Mouse (Mus musculus): ENCODE measurements around the gene Gba. TPM values are rescaled to one million over a fixed set of nuclear protein-coding genes. Genes with fewer than 3 reads are reported as not detected.

Gba gene
- total RNA-seq, 2 experiments from 2014 or later, result 66.2 to 68.0 TPM

DNA sequence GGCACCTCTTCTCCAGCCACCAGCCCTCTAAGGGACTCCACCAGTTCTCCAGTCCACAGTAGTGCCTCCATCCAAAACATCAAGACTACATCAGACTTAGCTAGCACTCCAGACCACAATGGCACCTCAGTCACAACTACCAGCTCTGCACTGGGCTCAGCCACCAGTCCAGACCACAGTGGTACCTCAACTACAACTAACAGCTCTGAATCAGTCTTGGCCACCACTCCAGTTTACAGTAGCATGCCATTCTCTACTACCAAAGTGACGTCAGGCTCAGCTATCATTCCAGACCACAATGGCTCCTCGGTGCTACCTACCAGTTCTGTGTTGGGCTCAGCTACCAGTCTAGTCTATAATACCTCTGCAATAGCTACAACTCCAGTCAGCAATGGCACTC is 27.8 kb downstream of the Gba start:
- no peak for DNase-seq (ENCODE audit: extremely low spot score in 1 of 2, low spot score in 2 of 2)
- intact Hi-C loops (cut with DNase I), result no loop called here

DNA sequence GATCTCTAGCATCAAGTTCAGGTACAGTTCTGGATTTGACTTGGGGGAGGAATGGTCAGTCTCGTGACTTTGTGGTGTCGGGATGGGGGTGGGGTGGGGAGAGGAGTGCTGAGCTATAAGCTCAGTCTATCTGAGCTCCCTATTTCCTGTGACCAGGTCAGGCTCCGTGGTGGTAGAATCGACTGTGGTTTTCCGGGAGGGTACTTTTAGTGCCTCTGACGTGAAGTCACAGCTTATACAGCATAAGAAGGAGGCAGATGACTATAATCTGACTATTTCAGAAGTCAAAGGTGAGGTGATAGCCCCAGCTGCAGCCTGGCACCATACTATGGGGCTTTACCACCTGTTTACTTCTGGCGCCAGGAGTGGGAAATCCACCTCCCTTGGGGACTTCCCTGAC is 28.6 kb downstream of the Gba start:
- intact Hi-C loops (cut with DNase I), result no loop called here
- DNase-seq (ENCODE audit: extremely low spot score in 1 of 2, low spot score in 2 of 2), result no peak

DNA sequence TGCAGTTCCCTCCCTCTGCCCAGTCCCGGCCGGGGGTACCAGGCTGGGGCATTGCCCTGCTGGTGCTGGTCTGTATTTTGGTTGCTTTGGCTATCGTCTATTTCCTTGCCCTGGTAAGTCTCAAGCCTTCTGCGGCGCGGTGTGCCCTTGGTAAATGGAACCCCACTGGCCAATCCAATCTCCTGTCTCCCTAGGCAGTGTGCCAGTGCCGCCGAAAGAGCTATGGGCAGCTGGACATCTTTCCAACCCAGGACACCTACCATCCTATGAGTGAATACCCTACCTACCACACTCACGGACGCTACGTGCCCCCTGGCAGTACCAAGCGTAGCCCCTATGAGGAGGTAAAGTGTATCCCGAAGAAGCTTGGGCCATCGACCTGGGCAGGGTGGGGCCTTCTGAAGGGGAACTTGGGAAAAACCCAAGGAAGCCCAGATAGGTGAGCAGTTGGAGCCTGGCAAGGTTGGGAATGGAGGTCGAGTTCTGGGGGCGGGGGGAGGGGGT is 29.1 kb downstream of the Gba start:
- intact Hi-C loops (cut with DNase I), result no loop called here
- DNase-seq (ENCODE audit: extremely low spot score in 1 of 2, low spot score in 2 of 2), result peak in 1 of 2 experiments; percentile 45

- peak in 1 of 2 experiments; percentile 37 for DNase-seq (ENCODE audit: extremely low spot score in 1 of 2, low spot score in 2 of 2)
- intact Hi-C loops (cut with DNase I), result no loop called here
These were observed 29.9 kb downstream of the Gba start for GRCm38 (mm10) chr3:89232614-89233013.

DNA sequence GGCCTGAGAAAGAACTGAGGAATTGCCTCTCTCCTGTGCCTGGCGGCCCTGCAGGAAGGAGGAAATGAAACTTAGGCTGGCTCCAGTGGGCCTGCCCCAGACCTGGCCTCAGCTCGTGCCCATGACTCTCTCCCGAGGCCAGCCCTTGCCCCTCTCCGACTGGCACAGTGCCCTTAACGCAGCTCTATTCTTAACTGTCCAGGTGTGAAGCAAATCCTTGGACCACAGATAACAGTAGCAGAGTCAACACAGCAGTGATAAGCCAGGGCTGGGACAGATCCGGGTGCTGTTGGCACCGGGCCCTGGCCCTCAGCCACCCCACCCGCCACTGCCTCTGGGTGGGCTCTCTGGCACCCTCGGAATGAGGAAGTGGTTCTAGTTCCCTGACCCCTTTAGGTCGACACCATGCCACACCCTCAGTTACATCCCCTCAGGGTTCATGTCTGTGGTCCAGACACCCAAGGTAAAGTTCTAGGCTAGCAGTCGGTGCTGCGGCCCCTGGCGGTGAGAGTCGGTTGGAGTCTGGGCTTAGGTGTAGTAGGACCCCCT is 30.9 kb downstream of the Gba start:
- intact Hi-C loops (cut with DNase I), result no loop called here
- DNase-seq (ENCODE audit: extremely low spot score in 1 of 2, low spot score in 2 of 2), result peak in 1 of 2 experiments; percentile 49

- intact Hi-C loops (cut with DNase I), result no loop called here
- no peak for DNase-seq (ENCODE audit: extremely low spot score in 1 of 2, low spot score in 2 of 2)
These were observed 33.8 kb downstream of the Gba start for GRCm38 (mm10) chr3:89236516-89236915.

DNA sequence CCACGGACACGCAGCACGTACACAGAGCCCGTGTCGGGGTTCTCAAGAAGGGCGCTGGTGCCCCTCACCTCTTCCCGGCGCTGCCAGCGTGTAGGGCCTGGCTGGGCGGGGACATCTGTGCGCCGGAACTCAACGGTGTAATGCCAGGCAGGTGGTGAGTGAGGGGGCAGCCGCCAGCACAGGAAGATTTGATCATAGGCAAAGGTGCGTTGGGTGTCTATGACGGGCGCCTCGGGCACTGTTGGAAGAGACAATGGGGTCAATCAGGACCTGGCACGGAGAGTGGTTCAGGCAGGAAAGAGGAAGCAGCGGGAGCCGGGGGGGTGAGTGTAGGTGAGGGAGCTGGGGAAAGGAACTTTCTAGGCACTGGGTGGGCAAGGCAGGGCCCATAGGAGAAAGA is 35.0 kb downstream of the Gba start:
- no peak for DNase-seq (ENCODE audit: extremely low spot score in 1 of 2, low spot score in 2 of 2)
- intact Hi-C loops (cut with DNase I), result no loop called here

DNA sequence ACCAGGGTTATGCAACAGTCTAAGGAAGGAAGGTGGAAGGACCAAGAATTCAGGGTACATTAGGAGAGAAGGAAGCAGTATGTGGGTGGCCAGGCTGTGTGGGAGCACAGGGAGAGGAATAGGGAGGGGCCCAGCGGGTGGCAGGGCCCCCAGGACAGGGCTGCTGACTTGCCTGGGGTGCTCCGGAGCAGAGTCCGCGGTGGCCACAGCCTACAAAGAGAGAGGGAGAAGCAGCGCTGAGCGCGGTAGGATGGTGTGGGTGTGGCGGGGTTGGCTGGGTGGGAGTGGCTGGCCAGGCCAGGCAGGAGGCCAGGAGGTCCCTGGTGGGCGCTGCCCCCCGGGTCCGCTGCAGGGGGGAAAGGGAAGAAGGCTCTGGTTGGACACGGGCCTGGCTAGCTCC is 35.8 kb downstream of the Gba start:
- no peak for DNase-seq (ENCODE audit: extremely low spot score in 1 of 2, low spot score in 2 of 2)
- intact Hi-C loops (cut with DNase I), result no loop called here

DNA sequence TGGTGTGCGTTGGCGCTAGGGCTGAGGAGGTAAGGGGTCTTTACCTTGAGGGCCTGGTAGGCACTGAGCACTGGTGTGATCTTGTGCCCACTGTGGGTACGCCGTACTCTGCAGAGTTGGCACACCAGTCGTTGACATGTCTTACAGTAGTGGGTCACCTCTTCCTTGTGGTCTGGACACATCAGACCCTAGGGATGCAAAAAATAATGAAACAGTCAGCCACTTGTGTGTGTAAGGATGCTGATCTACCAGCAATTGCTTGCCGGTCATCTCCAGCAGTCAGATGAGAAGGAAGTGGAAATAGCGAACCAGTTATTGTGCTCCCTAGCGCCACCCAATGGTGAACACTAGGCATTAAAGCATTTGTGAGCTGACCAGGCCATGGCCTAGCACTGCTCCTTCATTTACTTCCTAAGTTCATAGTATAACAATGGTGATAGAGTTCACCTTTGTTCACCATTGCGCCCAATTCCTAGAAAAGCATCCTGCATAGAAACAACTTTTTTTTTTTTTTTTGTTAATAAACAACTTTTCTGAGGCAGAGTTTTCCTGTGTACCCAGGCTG is 39.7 kb downstream of the Gba start:
- DNase-seq (ENCODE audit: extremely low spot score in 1 of 2, low spot score in 2 of 2), result peak in 1 of 2 experiments; percentile 78
- intact Hi-C loops (cut with DNase I), result no loop called here

DNA sequence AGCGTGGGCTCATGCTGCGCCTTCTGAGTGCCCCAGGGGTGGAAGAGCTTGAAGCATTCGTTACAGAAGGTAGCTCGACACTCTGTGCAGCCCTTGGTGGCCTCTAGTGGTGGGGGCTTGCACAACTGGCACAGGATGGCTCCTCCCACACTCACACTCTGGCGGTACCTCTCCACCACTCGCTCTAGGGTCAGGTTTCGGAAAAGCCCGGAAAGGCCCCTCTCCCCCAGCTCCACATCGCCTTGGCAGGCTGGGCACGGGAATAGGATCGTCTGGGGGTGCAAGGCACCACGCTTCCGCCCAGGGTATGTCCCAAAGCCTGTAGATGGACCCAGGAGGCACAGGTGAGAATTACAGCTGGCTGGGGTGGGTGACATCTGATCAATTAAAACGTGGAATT is 40.9 kb downstream of the Gba start:
- intact Hi-C loops (cut with DNase I), result no loop called here

DNA sequence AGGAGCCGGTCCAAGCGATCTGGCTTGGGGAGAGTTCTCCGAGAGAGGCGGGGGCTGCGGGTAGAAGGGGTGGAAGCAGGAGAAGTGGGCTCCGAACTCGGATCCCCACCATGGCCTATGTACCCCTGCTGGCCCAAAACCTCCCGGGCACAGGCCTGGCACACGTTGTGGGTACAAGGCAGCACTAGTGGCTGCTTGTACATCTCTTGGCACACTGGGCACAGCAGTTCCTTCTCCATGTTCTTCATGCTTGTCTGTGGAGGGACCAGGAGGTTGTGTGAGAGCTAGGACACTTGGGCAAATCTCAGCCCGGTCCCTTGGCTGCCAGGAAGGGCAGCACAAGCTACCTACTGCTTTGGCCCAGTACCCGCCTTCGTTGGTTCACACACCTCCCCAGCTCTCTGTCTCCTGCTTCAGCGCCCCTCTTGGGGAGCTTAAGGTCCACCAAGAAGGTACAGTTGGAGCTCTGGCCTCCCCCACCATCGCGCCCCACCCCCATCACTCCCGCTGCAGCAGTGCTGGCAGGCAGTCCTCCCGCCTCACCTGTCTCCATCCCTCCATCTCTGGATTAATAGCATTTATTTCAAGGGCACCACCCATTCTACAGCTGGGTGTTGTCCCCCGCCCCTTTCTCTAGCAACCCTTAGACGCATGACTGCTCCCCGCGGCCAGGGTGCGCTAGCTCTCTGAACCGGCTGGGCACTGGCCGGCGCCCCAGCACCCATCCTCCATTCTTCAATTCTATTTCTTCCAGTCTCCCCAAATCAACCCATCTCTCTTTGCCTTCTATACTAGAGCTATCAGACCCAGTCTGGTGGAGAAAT is 41.6 kb downstream of the Gba start:
- intact Hi-C loops (cut with DNase I), result no loop called here
- DNase-seq (ENCODE audit: extremely low spot score in 1 of 2, low spot score in 2 of 2), result peak in 1 of 2 experiments; percentile 74

More for the DNA sequence above, 40.9 kb downstream of the Gba start:
- DNase-seq (ENCODE audit: extremely low spot score in 1 of 2, low spot score in 2 of 2), result peak in 1 of 2 experiments; percentile 69

- peak; percentile 72 to 90 for DNase-seq (ENCODE audit: extremely low spot score in 1 of 2, low spot score in 2 of 2)
- intact Hi-C loops (cut with DNase I), result loop anchor here (5.0 kb wide), 1 partner anchor 37 kb away; the partner anchor contains the start of gene Efna1
These were observed 42.4 kb downstream of the Gba start for GRCm38 (mm10) chr3:89244982-89245687.

GRCm38 (mm10) chr3:89245688-89246171 is 43.0 kb downstream of the Gba start, which contains the start of gene Krtcap2:
TSS of gene Krtcap2 (plus strand) at chr3:89245966.
- intact Hi-C loops (cut with DNase I), result loop anchor here (5.0 kb wide), 1 partner anchor 37 kb away; the partner anchor contains the start of gene Efna1
- peak; percentile 82 to 84 for DNase-seq (ENCODE audit: extremely low spot score in 1 of 2, low spot score in 2 of 2)

DNA sequence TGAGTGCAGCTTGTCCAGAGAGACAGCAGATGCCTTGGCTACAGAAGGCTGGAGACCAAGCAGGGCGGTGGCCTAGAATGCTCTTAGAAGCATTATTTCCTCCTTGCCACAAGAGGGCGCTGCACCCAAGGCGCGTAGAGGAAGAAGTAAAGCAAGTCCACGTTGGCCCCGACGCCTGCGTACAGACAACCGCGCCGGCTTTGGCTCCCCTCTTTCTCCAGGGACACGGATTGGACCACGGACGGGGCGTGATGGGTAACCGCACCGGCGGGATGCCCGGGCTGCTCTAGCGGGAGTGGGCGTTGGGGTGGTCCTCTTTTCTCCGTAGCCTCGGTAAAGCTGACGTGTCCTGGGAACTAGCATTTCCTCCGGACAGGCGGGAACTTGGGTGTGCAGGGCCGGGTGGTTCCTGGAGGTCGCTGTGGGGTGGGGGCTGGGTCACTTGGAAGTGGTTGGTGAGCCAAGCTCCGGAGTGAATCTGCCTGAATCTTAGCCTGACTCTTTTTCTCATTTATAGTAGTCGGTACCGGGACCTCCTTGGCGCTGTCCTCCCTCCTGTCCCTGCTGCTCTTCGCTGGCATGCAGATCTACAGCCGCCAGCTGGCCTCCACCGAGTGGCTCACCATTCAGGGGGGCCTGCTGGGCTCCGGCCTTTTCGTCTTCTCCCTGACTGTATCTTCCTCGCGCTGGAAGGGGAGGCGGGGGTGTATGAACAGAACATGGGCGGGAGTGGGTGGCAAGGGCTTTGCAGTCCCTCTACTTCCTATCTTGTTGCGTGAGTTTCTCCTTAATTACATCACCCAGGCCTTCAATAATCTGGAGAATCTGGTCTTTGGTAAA is 43.8 kb downstream of the Gba start, which contains the start of gene Trim46:
Gene Trim46 (minus strand): TSS at position 49 of the 840 bp plus-strand sequence.
- DNase-seq (ENCODE audit: extremely low spot score in 1 of 2, low spot score in 2 of 2), result peak; percentile 90 to 94
- intact Hi-C loops (cut with DNase I), result loop anchor here (5.0 kb wide), 1 partner anchor 36 kb away; the partner anchor contains the start of gene Efna1

GRCm38 (mm10) chr3:89247466-89247865 is 44.7 kb downstream of the Gba start:
- intact Hi-C loops (cut with DNase I), result loop anchor here (5.0 kb wide), 1 partner anchor 35 kb away; the partner anchor contains the start of gene Efna1
- no peak for DNase-seq (ENCODE audit: extremely low spot score in 1 of 2, low spot score in 2 of 2)

DNA sequence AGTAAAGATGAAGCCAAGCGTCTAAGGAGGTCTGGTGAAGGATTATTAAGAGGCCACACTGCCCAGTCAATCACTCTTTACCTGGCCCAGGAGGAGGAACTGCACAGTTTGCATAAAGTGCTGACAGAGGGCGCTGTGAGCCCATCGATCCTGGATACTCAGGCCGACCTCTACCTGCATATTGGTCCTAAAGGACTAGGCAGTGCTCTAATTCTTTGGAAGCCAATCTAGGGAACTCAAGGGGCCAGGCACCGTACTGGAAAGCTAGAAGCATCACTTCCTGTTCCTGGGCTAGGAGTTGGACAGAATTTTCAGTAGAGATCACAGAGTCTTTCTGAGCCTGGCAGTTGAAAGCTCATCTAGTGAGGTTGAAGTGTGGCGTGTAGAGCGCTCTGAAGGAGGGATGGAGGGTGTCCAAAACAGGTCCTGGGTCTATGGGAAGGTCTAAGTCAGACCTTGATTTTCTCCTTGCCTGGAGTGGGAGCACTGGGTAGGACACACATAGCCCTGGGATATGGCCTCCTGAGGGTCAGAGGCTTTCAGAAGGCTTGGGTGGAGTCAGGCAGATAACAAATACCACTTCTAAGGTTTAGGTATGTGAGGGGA is 47.8 kb downstream of the Gba start:
- DNase-seq (ENCODE audit: extremely low spot score in 1 of 2, low spot score in 2 of 2), result no peak
- intact Hi-C loops (cut with DNase I), result loop anchor here (5.0 kb wide), 1 partner anchor 47 kb away; no protein-coding TSS in a partner anchor

- intact Hi-C loops (cut with DNase I), result loop anchor here (5.0 kb wide), 1 partner anchor 46 kb away; no protein-coding TSS in a partner anchor
- peak in 1 of 2 experiments; percentile 84 for DNase-seq (ENCODE audit: extremely low spot score in 1 of 2, low spot score in 2 of 2)
These were observed 48.7 kb downstream of the Gba start for GRCm38 (mm10) chr3:89251365-89251895.

All from left cerebral cortex, postnatal 10 days (tissue).